Mouse (Mus musculus): ENCODE measurements around the gene Nxf1. TPM values are rescaled to one million over a fixed set of nuclear protein-coding genes. Genes with fewer than 3 reads are reported as not detected.

Gene Nxf1
- total RNA-seq, 2 experiments from 2014 or later: 90.2 to 98.8 TPM

DNA sequence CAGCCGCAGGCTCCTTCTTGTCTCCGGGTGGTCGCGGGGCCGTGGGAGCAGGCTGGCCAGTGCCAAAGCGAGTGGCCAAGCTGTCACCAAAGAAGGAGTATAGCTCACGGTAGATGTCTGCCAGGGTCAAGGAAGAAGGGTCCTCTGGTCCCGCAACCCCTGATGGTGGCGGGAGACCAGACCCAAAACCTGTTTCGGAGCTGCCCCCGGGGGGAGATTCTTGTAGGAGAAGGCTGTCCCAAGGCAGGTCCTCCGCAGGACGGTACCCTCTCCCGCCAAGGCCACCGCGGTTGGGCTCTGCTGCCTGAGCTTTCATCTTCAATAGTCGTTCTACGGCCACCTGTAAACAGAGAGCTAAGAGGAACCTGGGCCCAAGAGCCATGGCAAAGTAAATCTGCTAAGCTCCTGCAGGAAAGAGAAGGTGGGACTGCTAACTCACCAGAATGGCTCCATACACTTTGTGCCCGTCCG, 18.1 kb downstream of the Nxf1 start:
- Histone ChIP-seq H3K27ac (peak overlapping the region; percentile 97), H3K4me3 (peak overlapping the region; percentile 80)
- TF ChIP-seq CTCF (IDR thresholded peaks at IDR 0.05): no peak
- intact Hi-C loops (cut with DNase I): loop anchor here (1.0 to 2.0 kb wide), 2 partner anchors 18 to 44 kb away; partner anchors contain the start of genes Nxf1 and Ttc9c
- no peak for DNase-seq (ENCODE audit: extremely low spot score in 1 of 2, low spot score in 2 of 2)

DNA sequence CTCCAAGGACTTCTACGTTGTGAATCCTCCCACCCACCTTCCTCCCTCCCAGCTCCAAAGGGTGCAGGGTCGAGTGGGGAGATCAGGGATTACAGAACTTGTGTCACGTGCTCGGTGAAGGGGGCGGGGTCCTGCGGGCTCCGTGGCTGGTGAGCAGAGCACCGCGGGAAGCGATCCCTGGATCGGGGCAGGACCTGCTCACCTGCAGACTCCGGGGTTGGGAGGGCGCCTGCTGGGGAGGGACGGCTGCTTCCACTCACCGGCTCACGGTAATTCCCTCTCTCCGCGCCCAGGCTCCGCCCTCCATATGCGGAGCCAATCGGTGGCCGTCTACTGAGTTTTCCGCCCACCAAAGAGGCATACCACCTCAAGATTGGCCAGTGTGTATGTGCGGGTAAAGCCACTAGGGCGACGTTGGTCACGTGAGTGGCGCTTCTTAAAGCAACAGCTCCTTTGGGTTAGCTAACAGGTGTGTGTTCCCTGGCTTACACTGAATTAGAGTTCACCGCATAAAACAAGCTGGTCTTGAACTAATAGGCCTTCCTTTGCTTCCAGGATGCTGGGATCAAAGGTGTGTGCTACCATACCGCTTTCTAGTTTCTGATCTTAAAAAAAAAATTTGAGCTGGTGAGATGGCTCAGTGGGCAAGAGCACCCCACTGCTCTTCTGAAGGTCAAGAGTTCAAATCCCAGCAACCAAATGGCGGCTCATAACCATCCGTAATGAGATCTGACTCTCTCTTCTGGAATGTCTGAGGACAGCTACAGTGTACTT, 29.3 kb downstream of the Nxf1 start, which contains the start of gene Taf6l:
Gene Taf6l (minus strand): TSS at position 410 of the 774 bp plus-strand sequence.
- peak; percentile 56 for TF ChIP-seq CTCF (IDR thresholded peaks at IDR 0.05)
- DNase-seq (ENCODE audit: extremely low spot score in 1 of 2, low spot score in 2 of 2): peak; percentile 84 to 92
- intact Hi-C loops (cut with DNase I): no loop called here
- Histone ChIP-seq H3K4me3 (peak within 1 kb of the TSS; percentile 57), H3K27ac (peak within 1 kb of the TSS; percentile 54; the same call in 1 of the 2 replicates)

DNA sequence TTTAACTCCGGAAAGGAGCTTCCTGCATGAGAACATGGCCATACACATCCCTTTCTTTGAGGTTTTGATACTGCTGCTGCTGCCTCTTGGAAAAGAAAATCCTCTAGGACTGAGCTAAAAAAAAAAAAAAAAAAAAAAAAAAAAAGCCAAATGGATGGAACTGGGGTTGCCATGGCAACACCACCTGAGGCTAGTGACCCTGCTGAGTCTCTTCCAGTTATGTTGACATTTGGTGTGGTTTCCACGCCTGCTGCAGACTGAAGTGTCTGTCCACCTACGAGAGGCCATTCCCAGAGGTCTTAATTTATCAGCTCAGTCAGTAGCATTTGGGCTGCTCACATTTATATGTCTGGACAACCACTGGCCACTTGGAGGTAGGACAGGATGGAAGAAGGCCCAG, 31.6 kb downstream of the Nxf1 start:
- peak overlapping the region; percentile 86 for H3K27ac ChIP-seq
- TF ChIP-seq CTCF (IDR thresholded peaks at IDR 0.05): no peak
- intact Hi-C loops (cut with DNase I): no loop called here
- DNase-seq (ENCODE audit: extremely low spot score in 1 of 2, low spot score in 2 of 2): no peak
- no peak overlapping the region for H3K4me3 ChIP-seq

DNA sequence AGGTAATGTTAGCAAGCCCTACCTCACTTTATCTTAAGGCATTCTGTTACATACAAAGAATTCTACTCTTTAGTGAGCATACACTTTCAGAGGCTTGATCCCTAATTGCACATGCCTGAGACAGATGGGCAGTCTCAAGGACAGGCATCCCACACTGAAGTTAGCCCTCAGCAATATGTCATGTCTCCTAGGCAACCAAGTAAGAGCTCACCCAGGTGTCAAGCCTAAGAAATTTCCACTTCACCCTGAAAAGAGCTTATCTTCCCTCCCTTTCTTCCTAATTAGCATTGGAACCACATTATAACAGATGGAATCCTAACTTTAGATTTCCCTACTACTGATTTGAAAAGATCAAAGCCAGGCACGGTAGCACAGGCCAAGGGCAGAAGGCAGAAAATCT, 32.3 kb downstream of the Nxf1 start:
- H3K27ac ChIP-seq: peak overlapping the region; percentile 86
- DNase-seq (ENCODE audit: extremely low spot score in 1 of 2, low spot score in 2 of 2): no peak
- no peak for TF ChIP-seq CTCF (IDR thresholded peaks at IDR 0.05)
- no peak overlapping the region for H3K4me3 ChIP-seq
- intact Hi-C loops (cut with DNase I): no loop called here

DNA sequence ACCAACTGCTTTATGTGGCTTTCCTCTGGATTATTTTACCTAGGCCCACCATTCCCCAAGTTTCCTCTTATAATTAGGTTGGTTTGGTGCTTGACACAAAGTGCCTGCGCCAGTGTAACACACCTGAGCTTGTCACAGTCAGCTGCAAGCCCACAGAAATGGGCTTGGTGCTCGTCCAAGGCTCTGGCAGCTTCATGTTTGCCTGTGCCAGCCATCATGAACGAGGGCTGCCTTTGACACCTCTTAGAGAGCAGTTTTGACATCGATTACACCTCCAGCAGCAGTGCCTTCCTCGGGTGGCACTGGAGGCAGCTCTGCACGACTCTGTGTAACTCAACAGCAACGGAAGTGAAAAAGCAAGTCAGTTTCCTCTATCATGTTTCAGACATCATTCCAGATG, 33.3 kb downstream of the Nxf1 start:
- Histone ChIP-seq H3K27ac (peak overlapping the region; percentile 86), H3K4me3 (no peak overlapping the region)
- intact Hi-C loops (cut with DNase I): no loop called here
- DNase-seq (ENCODE audit: extremely low spot score in 1 of 2, low spot score in 2 of 2): no peak
- TF ChIP-seq CTCF (IDR thresholded peaks at IDR 0.05): no peak

DNA sequence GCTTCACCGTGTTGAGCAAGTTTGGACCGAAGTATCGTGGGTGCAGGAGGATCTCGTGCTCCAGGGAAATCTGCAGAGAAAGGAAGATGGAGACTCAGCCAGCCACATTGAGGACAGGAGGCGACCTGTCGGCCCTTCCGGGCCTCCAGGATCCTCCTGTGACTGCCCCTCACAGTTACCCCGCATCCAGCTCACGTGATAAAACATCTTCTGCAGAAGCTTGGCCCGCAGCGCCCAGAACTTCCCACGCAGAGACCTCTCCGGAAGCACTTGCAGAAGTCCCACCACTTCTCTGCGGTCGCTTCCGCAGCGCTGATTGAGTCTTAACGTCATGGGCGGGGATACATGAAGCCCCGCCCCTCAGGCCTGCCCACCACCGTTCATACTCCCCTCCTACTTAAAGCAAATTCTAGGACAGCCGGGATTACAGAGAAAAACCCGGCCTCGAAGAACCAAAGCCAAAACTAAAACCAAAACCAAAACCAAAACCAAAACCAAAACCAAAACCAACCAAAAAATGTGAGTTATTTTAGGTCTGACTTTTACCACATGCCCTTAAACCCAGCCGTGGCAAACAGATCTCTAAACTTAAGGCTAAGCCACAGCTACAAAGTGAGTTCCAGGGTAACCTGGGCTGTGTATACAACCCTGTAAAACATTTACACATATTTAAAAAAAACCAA, 41.5 kb downstream of the Nxf1 start, which contains the start of gene Polr2g:
Gene Polr2g (minus strand): TSS at position 314 of the 683 bp plus-strand sequence.
- intact Hi-C loops (cut with DNase I): loop anchor here (1.0 kb wide), 1 partner anchor 21 kb away; the partner anchor contains the start of gene Ttc9c
- Histone ChIP-seq H3K27ac (peak within 1 kb of the TSS; percentile 86), H3K4me3 (peak within 1 kb of the TSS; percentile 70)
- TF ChIP-seq CTCF (IDR thresholded peaks at IDR 0.05): no peak
- DNase-seq (ENCODE audit: extremely low spot score in 1 of 2, low spot score in 2 of 2): peak; percentile 84 to 90

DNA sequence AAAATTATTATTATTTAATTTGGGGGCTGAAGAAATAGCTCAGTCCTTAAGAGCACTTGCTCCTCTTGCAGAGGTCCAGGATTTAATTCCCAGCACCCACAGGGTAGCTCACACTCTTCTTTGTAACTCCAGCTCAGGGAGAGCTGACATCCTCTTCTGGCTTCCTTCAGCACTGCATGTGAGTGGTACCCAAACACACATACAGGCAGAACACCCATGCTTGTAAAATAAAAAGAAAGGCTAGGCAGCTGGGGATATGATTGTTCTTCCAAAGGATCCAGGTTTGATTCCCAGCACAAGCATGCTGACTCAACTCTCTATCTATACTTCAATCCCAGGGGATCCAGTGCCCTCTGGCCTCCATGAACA, 42.1 kb downstream of the Nxf1 start:
- H3K27ac ChIP-seq: peak overlapping the region; percentile 69

DNA sequence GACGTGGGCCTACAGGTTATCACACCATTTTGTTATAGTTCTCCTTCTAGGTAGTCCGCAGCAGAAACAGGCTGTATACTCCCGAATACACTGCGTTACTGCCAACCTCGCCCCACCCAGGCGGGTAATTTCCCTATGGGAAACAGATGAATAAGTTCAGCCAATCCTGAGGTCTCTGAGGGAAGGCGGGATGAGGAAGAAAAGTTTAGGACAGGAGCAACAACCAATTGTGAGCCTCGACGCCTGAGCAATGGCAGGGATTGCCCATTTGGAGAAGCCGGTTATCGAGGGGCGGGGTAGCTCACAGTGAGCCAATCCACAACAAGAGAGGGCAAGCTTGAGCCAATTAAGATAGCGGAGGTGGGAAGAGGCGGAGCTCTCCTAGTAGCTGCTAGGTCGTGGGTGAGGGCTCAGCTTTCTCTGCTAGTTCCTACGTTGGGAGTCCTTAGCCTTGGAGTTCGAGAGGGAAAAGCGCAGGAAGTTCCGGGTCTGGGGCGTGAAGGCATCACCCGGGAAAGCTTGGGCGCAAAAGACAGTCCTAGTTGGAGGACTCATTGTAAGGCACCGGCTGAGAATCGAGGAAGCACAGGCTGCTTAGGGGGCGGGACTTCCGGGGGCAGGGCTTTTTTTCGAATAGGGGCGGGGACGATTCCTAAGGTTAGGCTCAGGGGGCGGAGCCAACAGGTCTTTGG, 45.4 kb downstream of the Nxf1 start, which contains the start of gene Zbtb3:
Gene Zbtb3 (plus strand): TSS at position 426 of the 692 bp plus-strand sequence.
- intact Hi-C loops (cut with DNase I): loop anchor here (1.0 kb wide), 1 partner anchor 17 kb away; the partner anchor contains the start of gene Ttc9c
- DNase-seq (ENCODE audit: extremely low spot score in 1 of 2, low spot score in 2 of 2): peak; percentile 90 to 93
- H3K4me3 ChIP-seq: peak within 1 kb of the TSS; percentile 51
- TF ChIP-seq CTCF (IDR thresholded peaks at IDR 0.05): no peak
- peak within 1 kb of the TSS; percentile 82 for H3K27ac ChIP-seq

More for the DNA sequence above, 42.1 kb downstream of the Nxf1 start:
- no peak; the same call in 1 of the 2 replicates for TF ChIP-seq CTCF (IDR thresholded peaks at IDR 0.05)
- DNase-seq (ENCODE audit: extremely low spot score in 1 of 2, low spot score in 2 of 2): no peak
- intact Hi-C loops (cut with DNase I): loop anchor here (1.0 kb wide), 1 partner anchor 20 kb away; the partner anchor contains the start of gene Ttc9c
- H3K4me3 ChIP-seq: peak overlapping the region; percentile 70

DNA sequence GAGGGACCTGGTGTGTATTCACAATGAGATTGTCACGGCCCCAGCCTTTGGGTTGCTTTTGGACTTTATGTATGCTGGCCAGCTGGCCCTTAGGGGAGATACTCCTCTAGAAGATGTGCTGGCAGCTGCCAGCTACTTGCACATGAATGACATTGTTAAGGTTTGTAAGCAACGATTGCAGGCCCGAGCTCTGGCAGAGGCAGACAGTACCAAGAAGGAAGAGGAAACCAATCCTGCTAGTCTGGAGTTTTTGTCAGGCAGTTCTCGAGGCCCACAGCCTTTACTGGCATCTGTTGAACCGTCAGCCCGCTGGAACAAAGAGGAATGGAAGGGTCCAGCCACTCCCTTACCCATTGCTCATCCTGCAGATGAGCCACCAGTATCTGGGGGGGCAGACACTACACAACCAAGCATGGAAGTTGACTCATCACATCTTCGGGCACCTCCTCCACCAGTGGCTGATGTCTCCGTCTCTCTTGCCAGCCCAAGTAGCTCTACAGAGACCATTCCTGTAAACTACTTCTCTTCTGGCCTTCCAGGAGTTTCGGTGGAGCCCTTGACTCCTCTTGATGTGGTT, 46.4 kb downstream of the Nxf1 start:
- intact Hi-C loops (cut with DNase I): no loop called here
- Histone ChIP-seq H3K4me3 (no peak overlapping the region), H3K27ac (no peak overlapping the region)
- no peak for DNase-seq (ENCODE audit: extremely low spot score in 1 of 2, low spot score in 2 of 2)
- TF ChIP-seq CTCF (IDR thresholded peaks at IDR 0.05): no peak

DNA sequence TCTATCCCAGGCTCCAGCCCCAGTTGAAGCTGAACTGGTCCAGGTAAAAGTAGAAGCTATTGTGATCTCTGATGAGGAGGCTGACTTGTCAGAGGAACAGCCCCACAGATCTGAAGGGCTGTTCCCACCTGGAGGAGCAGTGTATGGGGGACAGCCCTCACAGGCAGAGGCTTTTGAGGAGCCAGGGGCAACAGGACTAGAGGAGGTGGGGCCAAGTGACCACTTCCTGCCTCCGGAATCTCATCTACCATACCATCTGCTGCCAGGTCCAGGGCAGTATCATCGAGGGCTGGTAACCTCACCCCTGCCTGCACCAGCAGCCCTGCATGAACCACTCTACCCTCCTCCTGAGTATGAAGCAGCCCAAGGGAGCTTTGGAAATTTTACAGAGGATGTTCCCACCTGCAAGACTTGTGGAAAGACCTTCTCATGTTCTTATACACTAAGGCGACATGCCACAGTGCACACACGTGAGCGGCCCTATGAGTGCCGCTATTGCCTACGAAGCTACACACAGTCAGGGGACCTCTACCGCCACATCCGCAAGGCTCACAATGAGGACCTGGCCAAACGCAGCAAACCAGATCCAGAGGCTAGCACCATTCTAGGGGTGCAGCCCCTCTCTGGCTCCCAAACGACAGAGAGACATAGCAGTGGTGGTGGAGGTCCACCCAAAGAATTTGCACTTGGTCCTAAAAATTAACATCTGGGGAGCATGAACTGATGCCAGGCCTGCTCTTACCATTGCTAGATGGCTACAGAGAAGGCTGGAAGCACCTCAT, 47.2 kb downstream of the Nxf1 start:
- Histone ChIP-seq H3K4me3 (no peak overlapping the region), H3K27ac (no peak overlapping the region)
- TF ChIP-seq CTCF (IDR thresholded peaks at IDR 0.05): no peak
- intact Hi-C loops (cut with DNase I): no loop called here
- no peak for DNase-seq (ENCODE audit: extremely low spot score in 1 of 2, low spot score in 2 of 2)
